Mouse (Mus musculus) limb, embryonic 14.5 days (tissue): ENCODE measurements around the gene Mrpl27. TPM values are rescaled to one million over a fixed set of nuclear protein-coding genes. Genes with fewer than 3 reads are reported as not detected.
"Not testable (repeated sequence)": the region's sequence is repeated elsewhere in the genome, so short reads cannot be mapped to it uniquely, and the experiment has no call there.

Source experiments
- ATAC-seq: fragments of 200-750 bp; cut with Nextera tagmentation; 2 replicates; pipeline ENCODE4 v1.8.0; 2017; ENCODE audit warnings: low read depth, moderate number of reproducible peaks, moderate TSS enrichment; ENCODE audit not compliant: low FRiP score
- DNase-seq: peaks from one replicate; pipeline ENCODE4 v3.0.0-alpha.2; 2015; ENCODE audit warnings: low spot score
- H3K27ac ChIP-seq: fragments of 300-500 bp; sonication (generic); replicated peaks from 2 replicates; pipeline ENCODE4 v1.5.1; 2014; ENCODE audit warnings: low read depth, mild to moderate bottlenecking, low read length, moderate library complexity, mixed read lengths
- H3K27me3 ChIP-seq: fragments of 300-500 bp; sonication (generic); 2 replicates; pipeline ENCODE4 v1.6.1; 2014; ENCODE audit warnings: low read length, mixed read lengths; ENCODE audit not compliant: control insufficient read depth, insufficient read depth
- H3K36me3 ChIP-seq: fragments of 300-500 bp; sonication (generic); 2 replicates; pipeline ENCODE4 v1.6.1; 2014; ENCODE audit warnings: mild to moderate bottlenecking, low read length, moderate library complexity, mixed read lengths; ENCODE audit not compliant: control insufficient read depth, insufficient read depth
- H3K4me1 ChIP-seq: fragments of 300-500 bp; sonication (generic); 2 replicates; pipeline ENCODE4 v1.6.1; 2014; ENCODE audit warnings: antibody characterized with exemption, low read length, mixed read lengths; ENCODE audit not compliant: control insufficient read depth, insufficient read depth
- H3K4me2 ChIP-seq: fragments of 300-500 bp; sonication (generic); replicated peaks from 2 replicates; pipeline ENCODE4 v1.6.1; 2014; ENCODE audit warnings: low read depth, mild to moderate bottlenecking, low read length, moderate library complexity; ENCODE audit not compliant: severe bottlenecking
- H3K4me3 ChIP-seq: fragments of 300-500 bp; sonication (generic); replicated peaks from 2 replicates; pipeline ENCODE4 v1.5.1; 2014; ENCODE audit warnings: low read length
- H3K9ac ChIP-seq: fragments of 300-500 bp; sonication (generic); 2 replicates; pipeline ENCODE4 v1.6.1; 2014; ENCODE audit warnings: mild to moderate bottlenecking, low read depth, low read length, moderate library complexity; ENCODE audit not compliant: severe bottlenecking
- H3K9me3 ChIP-seq: fragments of 300-500 bp; sonication (generic); 2 replicates; pipeline ENCODE4 v1.6.1; 2016; ENCODE audit warnings: low read length; ENCODE audit not compliant: control insufficient read depth
- POLR2A ChIP-seq: fragments of 200-500 bp; IDR thresholded peaks from 2 replicates; pipeline ENCODE4 v1.8.0; 2012; ENCODE audit warnings: inconsistent platforms, mild to moderate bottlenecking, moderate library complexity, borderline replicate concordance; ENCODE audit not compliant: insufficient read depth, insufficient read length; ENCODE audit errors: extremely low read depth
- WGBS: fragments of 180-500 bp; shearing (Covaris S2); extraction: QIAGEN DNeasy Blood & Tissue Kit; methylation state at CpG from one replicate; pipeline ENCODE4 v1.1.7; 2014; 5-methylcytosine and 5-hydroxymethylcytosine counted together
- polyA plus RNA-seq, 2 experiments: library from polyadenylated mRNA; depleted of rRNA in 1 of 2; stranded (reverse) in 1 of 2; unstranded in 1 of 2; fragments of >200 nt; fragmentation: Nextera tagmentation in 1 of 2; extraction: Ambion mirVana in 1 of 2; gene quantifications; 2 replicates each; pipeline versions ENCODE4 v1.2.1 to v1.2.3; 2012 to 2014

Mrpl27 gene
- polyA plus RNA-seq, 2 experiments, result 113 TPM

DNA sequence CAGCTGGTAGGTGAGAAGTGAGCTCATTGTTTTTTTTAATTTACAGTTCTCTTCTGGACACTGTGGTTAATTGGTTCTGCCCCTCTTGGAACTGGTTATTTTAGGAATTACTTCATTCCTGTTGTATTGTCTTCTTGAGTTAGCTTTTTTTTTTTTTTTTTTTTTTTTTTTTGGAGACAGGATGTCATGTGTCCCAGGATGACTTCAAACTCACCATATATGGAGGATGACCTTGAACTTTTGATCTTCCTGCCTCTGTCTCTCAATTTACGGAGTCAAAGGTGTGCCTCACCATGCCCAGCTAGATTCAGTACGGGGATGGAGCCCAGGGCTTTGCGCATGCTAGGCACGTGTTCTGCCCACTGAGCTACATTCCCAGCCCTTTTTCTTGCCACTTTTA, 28.1 kb downstream of the Mrpl27 start:
- H3K27me3 ChIP-seq, result no peaks in the 10 kb centered on the region
- H3K4me1 ChIP-seq, result peaks cover 6% of the 10 kb centered on the region
- H3K9me3 ChIP-seq, result no peaks in the 10 kb centered on the region
- DNase-seq (no peak), ATAC-seq (no peak)
- WGBS, result 76% methylated on average over 4 of the region's 4 CpGs
- H3K4me3 ChIP-seq, result no peak overlapping the region
- no peak overlapping the region for H3K9ac ChIP-seq
- H3K4me2 ChIP-seq, result no peak overlapping the region
- H3K36me3 ChIP-seq, result no peaks in the 10 kb centered on the region
- no peak for TF ChIP-seq POLR2A
- no peak overlapping the region for H3K27ac ChIP-seq

DNA sequence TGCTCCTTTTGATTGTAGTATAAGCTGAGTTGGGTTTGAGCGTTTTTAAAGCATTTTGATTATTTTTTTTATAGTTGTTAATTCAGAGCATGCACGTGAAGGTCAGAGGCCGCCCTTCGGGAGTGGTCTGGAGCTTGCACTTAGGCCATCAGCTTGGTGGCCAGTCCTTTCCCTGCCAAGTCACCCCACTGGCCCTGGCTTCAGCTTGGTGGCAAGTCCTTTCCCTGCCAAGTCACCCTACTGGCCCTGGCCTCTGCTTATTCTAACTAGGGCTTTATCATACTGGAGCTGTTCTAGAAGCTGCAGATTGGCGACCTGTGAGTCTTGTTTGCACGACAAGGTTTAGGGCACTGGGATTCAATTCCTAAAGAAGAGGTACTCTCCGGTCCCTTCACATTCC, 28.9 kb downstream of the Mrpl27 start:
- no peak for TF ChIP-seq POLR2A
- DNase-seq (no peak), ATAC-seq (no peak)
- H3K36me3 ChIP-seq, result no peaks in the 10 kb centered on the region
- peaks cover 6% of the 10 kb centered on the region for H3K4me1 ChIP-seq
- 72% methylated on average over 7 of the region's 7 CpGs for WGBS
- no peak overlapping the region for H3K9ac ChIP-seq
- H3K4me3 ChIP-seq, result no peak overlapping the region
- H3K4me2 ChIP-seq, result no peak overlapping the region
- no peaks in the 10 kb centered on the region for H3K27me3 ChIP-seq
- no peaks in the 10 kb centered on the region for H3K9me3 ChIP-seq
- H3K27ac ChIP-seq, result no peak overlapping the region

DNA sequence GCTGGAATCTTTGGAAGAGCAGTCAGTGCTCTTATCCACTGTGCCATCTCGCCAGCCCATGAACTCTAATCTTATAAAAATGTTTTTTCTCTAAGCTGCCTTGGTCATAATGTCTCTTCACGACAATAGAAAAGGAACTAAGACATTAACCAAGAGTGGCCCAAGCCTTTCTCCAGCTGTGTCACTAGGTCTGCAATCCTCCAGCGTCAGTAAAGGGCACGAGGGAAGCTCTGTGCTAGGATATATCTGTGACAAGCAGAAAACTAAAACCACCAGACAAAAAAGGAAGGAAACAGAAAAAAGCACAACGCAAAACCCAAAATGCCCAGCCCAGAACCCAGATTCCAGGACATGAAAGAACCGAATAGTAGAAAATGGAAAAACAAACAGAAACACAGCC, 33.6 kb downstream of the Mrpl27 start:
- WGBS, result 82% methylated on average over 6 of the region's 6 CpGs
- no peak for ATAC-seq

DNA sequence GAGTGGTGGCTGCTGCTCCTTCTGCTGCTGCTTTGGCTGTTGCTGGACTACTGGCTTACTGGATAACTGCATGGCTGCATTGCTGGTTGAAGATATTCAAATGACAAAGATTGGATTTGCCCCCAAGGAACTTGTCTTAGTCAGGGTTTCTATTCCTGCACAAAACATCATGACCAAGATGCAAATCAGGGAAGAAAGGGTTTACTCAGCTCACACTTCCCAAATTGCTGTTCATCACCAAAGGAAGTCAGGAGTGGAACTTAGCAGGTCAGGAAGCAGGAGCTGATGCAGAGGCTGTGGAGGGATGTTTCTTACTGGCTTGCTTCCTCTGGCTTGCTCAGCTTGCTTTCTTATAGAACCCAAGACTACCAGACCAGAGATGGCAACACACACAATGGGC, 38.9 kb downstream of the Mrpl27 start:
- DNase-seq, H3K9ac ChIP-seq, H3K27ac ChIP-seq, H3K4me3 ChIP-seq, H3K4me1 ChIP-seq, H3K27me3 ChIP-seq, H3K4me2 ChIP-seq, ATAC-seq, H3K36me3 ChIP-seq, H3K9me3 ChIP-seq: not testable (repeated sequence)

More for the DNA sequence above, 33.6 kb downstream of the Mrpl27 start:
- Histone ChIP-seq H3K27me3 (no peaks in the 10 kb centered on the region), H3K36me3 (no peaks in the 10 kb centered on the region), H3K4me3 (no peak overlapping the region), H3K4me2 (no peak overlapping the region), H3K9ac (no peak overlapping the region), H3K27ac (no peak overlapping the region), H3K9me3 (no peaks in the 10 kb centered on the region), H3K4me1 (no peaks in the 10 kb centered on the region)
- TF ChIP-seq POLR2A, result no peak
- no peak for DNase-seq

DNA sequence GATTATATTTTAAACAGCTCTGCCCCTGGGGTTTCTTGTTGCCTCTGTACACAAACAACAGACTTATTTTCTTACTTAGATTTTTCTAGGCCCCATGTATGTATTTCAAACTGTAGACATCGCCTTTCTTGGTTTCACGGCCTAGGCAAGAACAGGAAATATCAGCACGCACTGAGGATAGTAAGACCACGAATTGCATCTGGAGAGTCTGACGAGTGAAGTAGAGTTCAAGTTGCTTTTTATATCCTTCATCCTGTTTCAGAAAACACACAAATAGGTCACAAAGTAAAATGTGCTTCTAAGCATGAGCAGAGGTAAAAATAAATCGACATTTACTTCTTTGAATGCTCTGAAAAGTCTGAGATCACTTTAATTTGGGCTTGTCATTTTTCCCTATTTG, 41.9 kb downstream of the Mrpl27 start:
- Histone ChIP-seq H3K4me2 (no peak overlapping the region), H3K27me3 (no peaks in the 10 kb centered on the region), H3K4me3 (no peak overlapping the region), H3K4me1 (no peaks in the 10 kb centered on the region), H3K27ac (no peak overlapping the region), H3K9ac (no peak overlapping the region), H3K36me3 (no peaks in the 10 kb centered on the region), H3K9me3 (no peaks in the 10 kb centered on the region)
- ATAC-seq (no peak), DNase-seq (no peak)
- WGBS, result 64% methylated on average over 6 of the region's 6 CpGs
- no peak for TF ChIP-seq POLR2A

DNA sequence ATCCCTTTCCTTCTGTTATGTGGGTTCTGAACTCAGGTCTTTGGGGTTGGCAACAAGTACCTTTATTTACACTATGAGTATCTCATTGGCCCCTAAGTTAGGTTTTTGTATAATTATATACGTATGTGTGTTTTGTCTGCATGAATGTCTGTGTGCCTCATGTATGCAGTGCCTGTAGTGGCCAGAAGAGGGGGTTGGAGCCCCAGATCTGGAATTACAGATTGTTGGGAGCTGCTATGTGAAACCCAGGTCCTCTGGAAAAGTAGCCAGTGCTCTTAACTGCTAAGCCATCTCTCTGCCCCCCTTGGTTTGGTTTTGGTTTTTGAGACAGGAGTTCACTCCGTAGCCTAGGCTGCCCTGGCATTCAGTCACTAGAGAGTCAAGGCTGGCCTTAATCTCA, 43.6 kb downstream of the Mrpl27 start:
- no peaks in the 10 kb centered on the region for H3K36me3 ChIP-seq

More for the DNA sequence above, 43.6 kb downstream of the Mrpl27 start:
- Histone ChIP-seq H3K4me3 (no peak overlapping the region), H3K9me3 (no peaks in the 10 kb centered on the region), H3K27me3 (no peaks in the 10 kb centered on the region), H3K27ac (no peak overlapping the region), H3K4me1 (peaks cover 5% of the 10 kb centered on the region; the same call in 1 of the 2 replicates), H3K4me2 (no peak overlapping the region), H3K9ac (no peak overlapping the region)
- DNase-seq, result no peak
- ATAC-seq, result no peak
- no peak for TF ChIP-seq POLR2A
- 83% methylated on average over 2 of the region's 2 CpGs for WGBS
